Mouse (Mus musculus) liver, embryonic 15.5 days (tissue): Measurements from ENCODE around the gene Cpsf2. TPM values are rescaled to one million over a fixed set of nuclear protein-coding genes. Genes with fewer than 3 reads are reported as not detected.
A peak's percentile ranks its signal among the peaks of the same experiment; 100 is the strongest.

ENCODE experiments used
- ATAC-seq: fragments of 200-750 bp; cut with Nextera tagmentation; 2 replicates; pipeline ENCODE4 v1.8.0; 2017; ENCODE audit warnings: moderate number of reproducible peaks, mild to moderate bottlenecking, moderate library complexity; ENCODE audit not compliant: insufficient read depth
- H3K27ac ChIP-seq: fragments of 300-500 bp; sonication (generic); replicated peaks from 2 replicates; pipeline ENCODE4 v1.5.1; 2015; ENCODE audit warnings: mild to moderate bottlenecking, inconsistent platforms
- H3K27me3 ChIP-seq: fragments of 300-500 bp; sonication (generic); 2 replicates; pipeline ENCODE4 v1.6.1; 2015; ENCODE audit warnings: mild to moderate bottlenecking, inconsistent platforms
- H3K36me3 ChIP-seq: fragments of 300-500 bp; sonication (generic); replicated peaks from 2 replicates; pipeline ENCODE4 v1.6.1; 2015; ENCODE audit warnings: moderate library complexity, mild to moderate bottlenecking, inconsistent platforms
- H3K4me1 ChIP-seq: fragments of 300-500 bp; sonication (generic); replicated peaks from 2 replicates; pipeline ENCODE4 v1.6.1; 2015; ENCODE audit warnings: inconsistent platforms
- H3K4me2 ChIP-seq: fragments of 300-500 bp; sonication (generic); 2 replicates; pipeline ENCODE4 v1.6.1; 2015; ENCODE audit warnings: moderate library complexity, mild to moderate bottlenecking, inconsistent platforms
- H3K4me3 ChIP-seq: fragments of 300-500 bp; sonication (generic); replicated peaks from 2 replicates; pipeline ENCODE4 v1.5.1; 2015; ENCODE audit warnings: mild to moderate bottlenecking, inconsistent platforms
- H3K9ac ChIP-seq: fragments of 300-500 bp; sonication (generic); 2 replicates; pipeline ENCODE4 v1.6.1; 2015; ENCODE audit warnings: moderate library complexity, mild to moderate bottlenecking, inconsistent platforms
- H3K9me3 ChIP-seq: fragments of 300-500 bp; sonication (generic); replicated peaks from 2 replicates; pipeline ENCODE4 v1.6.1; 2016; ENCODE audit warnings: inconsistent platforms
- WGBS: fragments of 180-500 bp; shearing (Covaris S2); methylation state at CpG from one replicate; pipeline ENCODE4 v1.1.7; 2015; ENCODE audit warnings: mixed read lengths; ENCODE audit not compliant: insufficient replicate concordance; 5-methylcytosine and 5-hydroxymethylcytosine counted together
- polyA plus RNA-seq: library from polyadenylated mRNA; unstranded; fragments of >200 nt; fragmentation: Nextera tagmentation; extraction: Ambion mirVana; gene quantifications from 2 replicates; pipeline ENCODE4 v1.2.1, GENCODE M21; 2015

Cpsf2 gene
- polyA plus RNA-seq, 1 experiment from 2014 or later, result 16.5 TPM

DNA sequence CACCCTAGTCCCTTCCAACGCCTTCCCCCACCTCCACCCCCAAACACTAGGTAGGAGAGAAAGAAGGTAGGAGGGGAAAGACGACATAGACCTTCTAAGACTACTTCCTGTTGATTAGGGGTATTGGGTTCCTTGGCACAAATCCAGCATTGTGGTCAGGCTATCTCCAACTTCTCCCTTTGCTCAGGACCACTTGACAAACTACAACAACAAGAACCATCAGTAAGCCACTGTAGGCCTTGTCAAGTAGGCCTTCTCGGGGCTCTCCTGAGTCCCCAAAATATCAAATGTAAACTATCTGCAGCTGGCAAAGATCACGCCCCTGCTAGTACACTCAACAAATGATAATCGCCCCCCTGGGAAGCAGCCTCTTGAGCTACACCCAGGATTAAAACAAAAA is 4.5 kb downstream of the Cpsf2 start:
- WGBS, result 15% methylated on average over 5 of the region's 5 CpGs
- no peak for ATAC-seq
- no peaks in the 10 kb centered on the region for H3K9me3 ChIP-seq
- H3K27ac ChIP-seq, result peak overlapping the region; percentile 80
- H3K36me3 ChIP-seq, result peaks cover 36% of the 10 kb centered on the region
- H3K4me3 ChIP-seq, result no peak overlapping the region
- H3K27me3 ChIP-seq, result no peaks in the 10 kb centered on the region
- no peak overlapping the region for H3K9ac ChIP-seq
- H3K4me1 ChIP-seq, result peaks cover 50% of the 10 kb centered on the region
- peak overlapping the region; percentile 44 for H3K4me2 ChIP-seq

DNA sequence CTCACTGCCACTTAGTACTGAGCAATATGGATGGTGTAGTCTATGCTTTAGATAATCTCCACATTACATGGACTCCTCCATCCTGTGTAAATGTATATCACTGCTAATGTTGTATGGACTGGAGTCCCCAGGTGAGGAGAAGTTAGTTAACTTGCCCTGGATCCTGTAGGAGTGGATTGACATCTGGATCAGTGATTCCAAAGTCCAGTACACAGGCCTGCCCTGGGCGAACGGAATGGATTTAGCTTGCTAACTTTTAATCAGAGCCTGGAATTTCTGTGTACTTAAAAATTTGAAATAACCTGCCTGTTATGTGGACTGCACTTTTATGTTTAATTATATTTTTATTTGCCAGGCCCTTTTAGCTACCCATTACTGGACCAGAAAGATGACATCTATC is 5.8 kb downstream of the Cpsf2 start:
- ATAC-seq, result no peak
- Histone ChIP-seq H3K36me3 (peaks cover 46% of the 10 kb centered on the region), H3K9me3 (no peaks in the 10 kb centered on the region), H3K27ac (no peak overlapping the region), H3K27me3 (no peaks in the 10 kb centered on the region), H3K4me3 (no peak overlapping the region), H3K4me1 (peaks cover 49% of the 10 kb centered on the region), H3K9ac (no peak overlapping the region), H3K4me2 (no peak overlapping the region)
- WGBS, result 83% methylated on average over 2 of the region's 2 CpGs

- Histone ChIP-seq H3K9ac (no peak overlapping the region), H3K27me3 (no peaks in the 10 kb centered on the region), H3K4me2 (no peak overlapping the region), H3K27ac (no peak overlapping the region), H3K9me3 (no peaks in the 10 kb centered on the region), H3K4me1 (peaks cover 35% of the 10 kb centered on the region), H3K36me3 (peaks cover 59% of the 10 kb centered on the region), H3K4me3 (no peak overlapping the region)
- ATAC-seq, result no peak
- 87% methylated on average over 9 of the region's 9 CpGs for WGBS
Observed at GRCm38 (mm10) chr12:101982977-101983376, 7.2 kb downstream of the Cpsf2 start.

DNA sequence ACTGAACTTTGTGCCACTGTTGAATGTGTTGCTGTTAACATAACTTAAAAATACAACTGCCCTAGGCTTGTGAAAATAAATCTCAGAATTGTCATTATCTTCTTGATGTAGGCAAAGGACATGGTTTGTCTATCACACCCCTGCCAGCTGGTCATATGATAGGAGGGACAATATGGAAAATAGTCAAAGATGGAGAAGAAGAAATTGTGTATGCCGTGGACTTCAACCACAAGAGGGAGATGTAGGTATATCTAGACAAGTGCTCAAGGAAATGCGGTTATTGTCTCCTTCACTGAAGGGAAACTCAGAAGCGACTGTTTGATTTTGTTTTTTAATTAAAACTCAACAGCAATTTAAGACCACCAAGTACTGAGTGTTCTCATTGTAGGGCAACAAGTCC is 9.3 kb downstream of the Cpsf2 start:
- 47% methylated on average over 3 of the region's 3 CpGs for WGBS
- no peak overlapping the region for H3K4me2 ChIP-seq

GRCm38 (mm10) chr12:101987659-101988058 is 11.9 kb downstream of the Cpsf2 start:
- no peak overlapping the region for H3K27ac ChIP-seq
- H3K27me3 ChIP-seq, result no peaks in the 10 kb centered on the region
- no peaks in the 10 kb centered on the region for H3K9me3 ChIP-seq
- H3K9ac ChIP-seq, result no peak overlapping the region
- no peaks in the 10 kb centered on the region for H3K4me1 ChIP-seq
- H3K4me3 ChIP-seq, result no peak overlapping the region
- WGBS, result 76% methylated on average over 6 of the region's 6 CpGs
- H3K4me2 ChIP-seq, result no peak overlapping the region
- peaks cover 93% of the 10 kb centered on the region for H3K36me3 ChIP-seq
- ATAC-seq, result no peak

More for the DNA sequence above, 9.3 kb downstream of the Cpsf2 start:
- Histone ChIP-seq H3K36me3 (peaks cover 78% of the 10 kb centered on the region), H3K4me3 (no peak overlapping the region), H3K27me3 (no peaks in the 10 kb centered on the region), H3K4me1 (peaks cover 15% of the 10 kb centered on the region), H3K9me3 (no peaks in the 10 kb centered on the region), H3K27ac (no peak overlapping the region), H3K9ac (no peak overlapping the region)
- ATAC-seq, result no peak

- H3K9me3 ChIP-seq, result no peaks in the 10 kb centered on the region
- H3K27ac ChIP-seq, result no peak overlapping the region
- H3K4me2 ChIP-seq, result no peak overlapping the region
- WGBS, result 62% methylated on average over 8 of the region's 8 CpGs
- H3K4me1 ChIP-seq, result no peaks in the 10 kb centered on the region
- no peak overlapping the region for H3K9ac ChIP-seq
- peaks cover 86% of the 10 kb centered on the region for H3K36me3 ChIP-seq
- ATAC-seq, result no peak
- no peaks in the 10 kb centered on the region for H3K27me3 ChIP-seq
- no peak overlapping the region for H3K4me3 ChIP-seq
Observed at GRCm38 (mm10) chr12:101994576-101995467, 19.0 kb downstream of the Cpsf2 start.

- no peaks in the 10 kb centered on the region for H3K9me3 ChIP-seq
- no peak overlapping the region for H3K9ac ChIP-seq
- H3K27me3 ChIP-seq, result no peaks in the 10 kb centered on the region
- no peak overlapping the region for H3K4me3 ChIP-seq
- no peak overlapping the region for H3K27ac ChIP-seq
- no peaks in the 10 kb centered on the region for H3K4me1 ChIP-seq
- ATAC-seq, result no peak
- H3K4me2 ChIP-seq, result no peak overlapping the region
- WGBS, result 69% methylated on average over 5 of the region's 5 CpGs
- H3K36me3 ChIP-seq, result peaks cover 88% of the 10 kb centered on the region
Observed at GRCm38 (mm10) chr12:101998929-101999328, 23.1 kb downstream of the Cpsf2 start.

- 79% methylated on average over 11 of the region's 11 CpGs for WGBS
- Histone ChIP-seq H3K9me3 (no peaks in the 10 kb centered on the region), H3K36me3 (peaks cover 93% of the 10 kb centered on the region), H3K27me3 (no peaks in the 10 kb centered on the region), H3K4me3 (no peak overlapping the region), H3K4me2 (no peak overlapping the region), H3K27ac (no peak overlapping the region), H3K9ac (no peak overlapping the region), H3K4me1 (no peaks in the 10 kb centered on the region)
- ATAC-seq, result no peak
Observed at GRCm38 (mm10) chr12:102000785-102001184, 25.0 kb downstream of the Cpsf2 start.

DNA sequence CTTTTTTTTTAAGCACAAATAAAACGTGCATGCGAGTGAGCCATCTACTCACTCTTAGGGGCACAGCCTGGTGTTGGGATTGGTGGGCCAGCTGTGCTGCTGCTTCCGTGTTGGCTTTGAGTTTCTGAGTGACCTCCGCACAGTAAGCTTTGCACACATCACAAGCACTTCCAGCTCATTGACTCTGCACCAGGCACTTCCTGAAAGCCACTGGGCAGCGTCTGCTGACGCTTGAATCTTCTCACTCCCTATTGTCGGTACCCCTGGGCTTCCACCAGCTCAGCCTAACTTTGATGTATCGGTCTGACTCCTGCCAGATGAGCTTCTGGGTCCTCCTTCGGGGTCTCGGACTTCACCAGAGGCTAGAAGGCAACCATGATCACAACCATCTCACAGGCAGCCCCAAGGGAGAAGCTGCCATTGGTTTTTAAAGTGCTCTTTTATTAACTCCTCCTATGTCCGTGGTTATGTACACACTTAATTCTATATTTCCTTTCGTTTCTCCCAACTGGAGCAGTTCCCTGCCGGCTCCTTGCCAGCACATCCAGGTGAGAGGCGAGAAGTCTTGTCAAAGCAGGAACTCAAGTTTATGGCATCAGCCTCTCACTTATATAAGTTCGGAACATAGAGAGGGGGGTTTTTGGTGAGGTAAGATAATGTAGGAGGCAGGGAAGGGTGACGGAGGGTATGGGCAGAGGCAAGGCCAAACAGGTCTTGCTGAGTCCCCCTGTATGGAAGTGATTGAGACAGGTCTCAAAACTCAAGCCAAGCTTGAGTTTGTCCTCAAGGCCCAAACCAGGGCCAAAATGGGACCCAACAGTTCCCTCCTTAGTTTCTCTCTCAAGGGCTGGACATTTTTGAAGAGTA is 32.6 kb downstream of the Cpsf2 start:
- WGBS, result 76% methylated on average over 16 of the region's 16 CpGs

GRCm38 (mm10) chr12:102009551-102009950 is 33.8 kb downstream of the Cpsf2 start:
- no peak for ATAC-seq

More for the DNA sequence above, 32.6 kb downstream of the Cpsf2 start:
- Histone ChIP-seq H3K4me3 (no peak overlapping the region), H3K27ac (no peak overlapping the region), H3K4me2 (no peak overlapping the region), H3K4me1 (no peaks in the 10 kb centered on the region), H3K9me3 (no peaks in the 10 kb centered on the region), H3K9ac (no peak overlapping the region), H3K27me3 (no peaks in the 10 kb centered on the region), H3K36me3 (peaks cover 31% of the 10 kb centered on the region)
- ATAC-seq, result no peak

DNA sequence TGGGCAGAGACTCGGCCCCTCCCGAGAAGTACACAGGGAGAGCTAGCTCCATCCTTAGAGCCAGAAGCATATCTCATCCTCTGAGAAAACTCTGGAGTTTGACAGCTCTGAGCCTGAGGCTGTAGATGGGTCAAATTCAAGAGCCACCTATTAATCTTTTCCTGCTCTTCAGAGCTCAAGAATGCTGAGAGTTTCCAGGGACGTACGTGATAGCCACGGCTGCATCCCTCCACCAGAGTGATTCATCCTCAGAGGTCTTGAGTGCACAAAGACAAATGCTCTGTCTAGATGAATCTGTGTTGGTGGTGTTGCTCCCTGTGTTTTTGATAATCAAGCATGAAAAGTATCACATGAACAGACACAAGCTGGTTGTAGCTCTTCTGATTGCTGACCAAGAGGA is 38.6 kb downstream of the Cpsf2 start:
- ATAC-seq, result no peak
- H3K9ac ChIP-seq, result no peak overlapping the region
- no peaks in the 10 kb centered on the region for H3K27me3 ChIP-seq
- no peak overlapping the region for H3K4me2 ChIP-seq
- H3K9me3 ChIP-seq, result no peaks in the 10 kb centered on the region
- no peaks in the 10 kb centered on the region for H3K36me3 ChIP-seq
- no peak overlapping the region for H3K27ac ChIP-seq
- WGBS, result 71% methylated on average over 5 of the region's 5 CpGs
- no peak overlapping the region for H3K4me3 ChIP-seq
- no peaks in the 10 kb centered on the region for H3K4me1 ChIP-seq

More at GRCm38 (mm10) chr12:102009551-102009950, 33.8 kb downstream of the Cpsf2 start:
- Histone ChIP-seq H3K4me1 (no peaks in the 10 kb centered on the region), H3K4me3 (no peak overlapping the region), H3K27ac (no peak overlapping the region), H3K9ac (no peak overlapping the region), H3K27me3 (no peaks in the 10 kb centered on the region), H3K36me3 (peaks cover 19% of the 10 kb centered on the region), H3K4me2 (no peak overlapping the region), H3K9me3 (no peaks in the 10 kb centered on the region)
- 67% methylated on average over 6 of the region's 6 CpGs for WGBS
